Mouse (Mus musculus) gastrocnemius, postnatal 4 days (tissue): ENCODE results near the gene Sipa1l1. TPM values are rescaled to one million over a fixed set of nuclear protein-coding genes. Genes with fewer than 3 reads are reported as not detected.
A peak's percentile ranks its signal among the peaks of the same experiment; 100 is the strongest.
"Not testable (repeated sequence)": the region's sequence is repeated elsewhere in the genome, so short reads cannot be mapped to it uniquely, and the experiment has no call there.

ENCODE experiments used
- DNase-seq, 2 experiments: peaks; one replicate each; pipeline ENCODE4 v3.0.0; 2021 to 2022; ENCODE audit warnings: low spot score in 2 of 2, mixed read lengths in 2 of 2
- total RNA-seq, 2 experiments: library from RNA; stranded (reverse); gene quantifications; 2 replicates each; pipeline ENCODE4 v1.2.3; 2021

The Sipa1l1 gene
- total RNA-seq, 2 experiments from 2014 or later, result 26.8 to 32.9 TPM

DNA sequence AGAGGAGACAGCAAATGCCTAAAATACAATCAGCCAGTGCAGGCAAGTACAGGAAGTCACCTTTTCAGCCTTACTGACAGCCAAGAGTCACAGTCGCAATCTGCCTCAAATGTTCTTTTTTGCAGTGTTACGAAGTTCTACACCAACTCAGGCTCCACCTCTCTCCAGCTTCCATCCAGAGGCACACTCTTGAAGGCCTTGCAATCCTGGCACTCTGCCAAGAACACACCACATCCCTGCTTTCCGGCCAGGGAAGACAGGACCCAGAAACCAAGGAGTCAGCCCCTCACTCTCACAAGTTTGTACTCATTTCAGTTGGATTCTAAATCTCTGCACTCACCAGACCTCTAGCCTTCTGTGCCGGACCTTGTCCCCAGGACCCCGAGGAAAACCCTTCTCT, 299.3 kb downstream of the Sipa1l1 start:
- DNase-seq, result peak in 1 of 2 experiments; percentile 45

DNA sequence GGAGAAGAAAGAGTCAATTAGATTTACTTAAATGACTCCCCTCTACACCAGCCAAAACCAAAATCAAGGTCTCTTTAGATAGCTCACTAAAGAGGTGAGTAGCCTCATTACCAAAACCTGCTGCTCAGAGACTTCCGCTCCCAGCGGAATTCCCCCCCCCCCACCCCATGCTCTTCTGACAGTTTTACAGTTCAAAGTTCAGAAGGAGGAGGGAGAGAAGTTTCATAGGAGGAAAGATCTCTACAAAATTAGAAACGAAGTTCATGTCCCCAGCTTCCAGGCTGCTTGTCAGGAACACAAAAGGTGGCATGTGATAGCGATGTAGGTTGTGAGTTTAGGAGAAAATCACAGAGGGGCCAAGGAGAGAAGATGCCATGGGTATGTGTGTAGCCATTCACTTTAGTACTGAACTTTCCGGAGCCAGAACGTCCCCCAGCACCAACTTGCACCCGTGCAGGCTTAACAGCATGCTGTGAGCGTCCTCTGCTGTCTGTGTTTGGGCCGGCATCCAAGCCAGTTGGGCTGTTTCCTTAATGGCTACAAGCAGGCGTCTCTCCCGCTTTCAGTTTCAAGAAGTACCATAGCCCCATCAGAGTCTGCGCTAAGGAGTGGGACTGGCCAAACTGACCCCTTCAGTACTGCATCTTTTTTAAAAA, 300.7 kb downstream of the Sipa1l1 start:
- DNase-seq, result peak; percentile 67 to 87

DNA sequence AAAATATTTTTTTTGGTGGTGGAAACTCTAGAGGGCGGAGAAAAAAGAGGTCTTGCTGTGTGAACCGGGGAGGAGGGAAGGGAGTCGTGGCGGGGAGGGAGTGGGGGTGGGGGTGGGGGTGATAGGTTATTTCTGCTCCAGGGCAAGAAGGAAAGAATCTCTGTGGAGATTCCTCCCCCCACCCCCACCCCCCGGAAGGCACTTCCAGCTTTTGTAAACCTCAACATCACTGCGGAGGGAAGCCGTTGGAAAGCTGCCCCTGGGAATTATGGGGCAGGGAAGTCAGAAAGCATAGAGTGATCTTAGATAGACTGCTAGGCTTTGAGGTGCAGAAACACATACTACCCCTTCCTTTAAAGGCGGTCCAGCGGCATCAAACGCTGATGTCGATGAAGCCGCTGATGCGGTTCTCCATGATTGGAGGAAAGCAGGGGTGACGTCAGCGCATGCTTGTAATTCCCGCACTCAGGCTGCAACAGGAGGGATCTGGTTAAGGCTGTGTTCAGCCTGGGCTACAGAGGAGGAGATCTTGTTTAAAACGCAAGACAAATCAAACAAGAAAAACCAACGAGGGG, 301.3 kb downstream of the Sipa1l1 start:
- peak in 1 of 2 experiments; percentile 73 for DNase-seq

DNA sequence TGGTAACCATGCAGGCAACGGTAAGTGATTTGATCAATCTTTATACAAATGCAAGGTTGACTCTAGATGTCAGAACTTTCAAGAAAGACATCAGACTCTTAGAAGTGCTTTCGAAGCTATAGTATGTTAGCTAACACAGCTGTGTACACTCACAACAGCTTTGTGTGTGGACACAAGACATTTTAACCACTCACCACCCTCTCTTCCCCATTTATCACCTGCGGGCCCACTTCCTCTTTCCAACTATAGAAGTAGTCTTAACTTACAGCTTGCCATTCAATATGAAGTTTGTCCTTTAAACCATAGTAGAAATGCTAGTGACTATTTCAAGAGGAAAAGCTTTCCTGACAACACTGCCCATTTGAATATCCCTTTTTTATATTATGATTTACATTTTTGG, 303.7 kb downstream of the Sipa1l1 start:
- no peak for DNase-seq

DNA sequence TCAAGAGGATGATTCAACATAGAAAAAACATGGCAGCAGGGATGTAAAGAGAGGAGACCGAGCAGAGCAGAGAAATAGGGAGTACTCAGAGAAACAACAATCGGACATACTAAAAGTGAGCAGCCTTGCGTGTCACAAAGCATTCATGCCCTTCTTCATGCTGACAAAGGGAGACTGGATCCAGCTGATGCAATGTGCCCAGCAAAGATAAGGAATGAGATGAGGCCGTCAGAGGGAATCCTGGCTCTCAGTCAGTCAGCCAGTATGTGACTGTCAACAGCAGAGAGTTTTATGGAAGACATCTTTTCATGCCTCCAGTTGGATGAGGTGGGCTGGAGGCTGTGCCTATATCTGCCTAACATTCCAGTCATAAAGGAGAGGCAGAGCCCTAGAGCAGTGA, 304.1 kb downstream of the Sipa1l1 start:
- DNase-seq, result no peak

DNA sequence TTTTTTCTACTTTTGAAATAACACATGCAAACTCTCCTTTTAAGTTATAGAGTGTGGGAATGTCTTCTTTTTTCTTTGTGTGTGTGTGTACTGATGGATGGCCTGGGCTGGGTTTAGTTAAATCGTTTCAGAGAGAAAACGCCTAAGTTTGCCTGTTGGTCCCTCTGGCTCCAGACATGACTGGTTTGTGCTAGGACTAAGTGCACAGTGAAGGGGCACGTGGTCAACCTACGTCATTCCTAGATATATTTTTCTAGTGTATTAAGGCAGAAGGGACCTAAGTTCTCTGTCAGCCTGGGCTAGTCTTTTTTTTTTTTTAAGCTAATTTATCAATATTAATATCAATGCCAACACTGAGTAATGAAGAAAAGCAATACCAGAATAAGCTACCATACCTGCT, 305.3 kb downstream of the Sipa1l1 start:
- DNase-seq, result no peak

DNA sequence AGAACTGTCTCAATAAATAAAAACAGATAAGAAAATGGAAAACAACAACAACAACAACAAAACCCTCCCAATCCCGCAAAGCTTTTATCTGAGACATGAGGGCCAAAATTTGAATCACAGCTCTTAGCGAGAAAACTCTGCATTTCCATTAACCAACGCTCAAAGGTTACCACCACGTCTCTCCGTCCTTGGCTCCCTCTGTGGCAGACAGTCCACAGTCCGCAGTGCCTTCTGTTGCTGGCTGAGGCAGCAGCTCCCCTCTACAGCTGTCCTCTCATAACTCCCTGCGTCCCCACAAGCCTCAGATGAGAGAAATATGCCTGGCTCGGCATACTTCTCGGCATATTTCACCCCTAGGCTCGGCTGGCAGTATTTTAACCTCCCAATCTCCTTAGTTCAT, 306.9 kb downstream of the Sipa1l1 start:
- no peak for DNase-seq

DNA sequence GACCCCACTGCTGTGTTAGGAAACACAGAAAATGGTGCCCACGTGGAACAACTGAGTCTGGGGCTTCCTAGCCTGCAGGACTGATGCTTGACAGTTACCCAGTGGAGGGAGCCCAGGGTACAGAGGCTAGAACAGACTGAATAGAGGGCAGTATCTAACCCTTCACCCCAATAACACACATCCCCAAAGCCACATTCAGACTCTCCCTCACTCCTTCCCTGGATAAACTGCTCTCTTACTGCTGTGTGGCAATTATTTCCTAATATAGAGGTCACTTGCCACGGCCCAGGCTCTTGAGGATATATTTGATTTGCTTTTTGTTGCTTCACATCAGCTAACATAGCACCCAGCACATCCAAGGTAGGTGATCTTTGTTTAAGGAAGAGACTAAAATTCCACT, 307.5 kb downstream of the Sipa1l1 start:
- no peak for DNase-seq

DNA sequence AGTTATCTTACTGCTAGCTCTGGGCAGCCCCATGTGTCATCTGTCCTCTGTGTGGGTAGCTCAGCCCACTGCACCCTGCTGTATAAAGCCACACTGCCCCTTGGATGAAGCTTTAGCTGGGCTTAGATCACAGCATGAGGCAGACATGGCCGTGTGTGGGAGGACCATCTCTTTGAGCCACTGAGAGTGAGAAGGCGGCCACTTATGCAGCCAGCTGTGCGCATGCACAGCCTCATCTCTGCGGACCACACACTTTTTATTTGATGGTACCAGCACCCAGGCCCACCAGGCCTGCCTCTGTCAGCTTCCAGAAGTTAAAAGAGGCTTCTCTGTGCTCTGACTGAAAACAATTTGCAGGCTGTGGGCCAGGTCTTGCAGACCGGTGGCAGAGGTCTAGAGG, 308.7 kb downstream of the Sipa1l1 start:
- no peak for DNase-seq

DNA sequence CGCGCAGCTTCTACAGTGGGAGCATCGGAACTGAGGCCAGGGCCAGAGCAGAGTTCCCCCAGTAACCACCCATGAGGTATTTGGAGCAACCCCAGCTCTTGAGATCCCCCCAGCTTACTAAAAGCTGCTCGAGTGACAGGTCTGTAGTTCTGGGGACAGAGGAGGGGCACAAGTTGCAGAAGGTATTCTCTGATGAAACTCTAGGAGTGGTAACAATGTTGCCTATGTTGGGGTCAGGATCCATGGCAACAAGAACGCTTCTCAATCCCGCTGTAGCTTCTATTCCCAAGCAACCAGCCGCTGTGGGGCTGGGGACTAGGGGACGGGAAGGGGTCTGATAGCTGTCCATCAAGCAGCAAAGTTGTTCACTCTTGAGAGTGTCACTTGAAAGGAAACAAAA, 309.1 kb downstream of the Sipa1l1 start:
- DNase-seq, result no peak

DNA sequence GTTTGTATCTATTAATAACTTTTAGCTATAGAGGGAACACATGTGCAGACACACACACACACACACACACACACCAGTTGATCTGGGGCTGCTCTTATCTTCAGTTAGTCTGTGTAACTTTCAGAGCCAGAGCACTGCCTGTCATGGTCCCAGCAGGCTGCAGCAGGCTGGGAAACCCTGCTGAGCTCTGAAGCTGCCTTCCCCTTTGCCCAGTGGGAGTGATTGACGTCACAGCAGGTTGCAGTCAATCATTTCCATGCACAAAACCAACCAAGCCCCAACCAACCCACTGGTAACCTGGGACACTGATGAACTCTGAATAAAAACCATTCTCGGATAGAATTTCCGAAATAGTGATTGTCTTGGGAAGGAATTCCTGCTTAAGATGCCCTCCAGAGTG, 310.3 kb downstream of the Sipa1l1 start:
- no peak for DNase-seq

DNA sequence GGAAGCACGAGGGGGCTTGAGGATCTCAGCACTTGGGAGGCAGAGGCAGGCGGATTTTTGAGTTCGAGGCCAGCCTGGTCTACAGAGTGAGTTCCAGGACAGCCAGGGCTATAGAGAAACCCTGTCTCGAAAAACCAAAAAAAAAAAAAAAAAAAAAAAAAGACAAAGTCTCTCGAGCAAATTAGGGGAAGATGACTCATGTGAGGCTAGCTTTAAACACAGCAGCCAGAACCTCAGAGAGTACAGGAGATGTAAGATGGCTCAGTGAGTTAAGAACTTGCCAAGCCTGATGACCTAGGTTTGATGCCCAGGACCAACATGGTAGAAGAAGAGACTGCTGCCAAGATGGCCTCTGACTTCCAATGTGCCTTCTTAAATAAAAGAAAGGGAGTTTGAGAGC, 311.3 kb downstream of the Sipa1l1 start:
- not testable (repeated sequence) for DNase-seq

DNA sequence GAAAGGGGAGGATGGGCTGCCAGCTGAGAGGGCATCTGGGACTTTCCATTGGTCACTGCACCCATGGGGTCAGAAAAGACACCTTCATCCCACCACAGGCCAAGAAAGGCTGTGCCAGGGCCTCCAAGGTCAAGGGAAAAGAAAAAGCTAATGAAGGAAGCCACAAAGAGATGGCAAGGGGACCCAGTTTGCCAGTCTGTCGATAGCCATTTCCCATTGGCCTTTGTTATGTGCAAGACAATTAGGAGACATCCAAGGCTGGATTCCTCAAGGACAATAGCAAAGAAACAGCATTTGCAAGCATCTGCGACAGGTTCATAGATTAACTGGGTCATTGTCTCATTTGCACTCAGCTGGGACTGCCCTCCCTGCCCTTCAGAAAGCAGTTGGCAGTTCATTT, 316.3 kb downstream of the Sipa1l1 start:
- no peak for DNase-seq

DNA sequence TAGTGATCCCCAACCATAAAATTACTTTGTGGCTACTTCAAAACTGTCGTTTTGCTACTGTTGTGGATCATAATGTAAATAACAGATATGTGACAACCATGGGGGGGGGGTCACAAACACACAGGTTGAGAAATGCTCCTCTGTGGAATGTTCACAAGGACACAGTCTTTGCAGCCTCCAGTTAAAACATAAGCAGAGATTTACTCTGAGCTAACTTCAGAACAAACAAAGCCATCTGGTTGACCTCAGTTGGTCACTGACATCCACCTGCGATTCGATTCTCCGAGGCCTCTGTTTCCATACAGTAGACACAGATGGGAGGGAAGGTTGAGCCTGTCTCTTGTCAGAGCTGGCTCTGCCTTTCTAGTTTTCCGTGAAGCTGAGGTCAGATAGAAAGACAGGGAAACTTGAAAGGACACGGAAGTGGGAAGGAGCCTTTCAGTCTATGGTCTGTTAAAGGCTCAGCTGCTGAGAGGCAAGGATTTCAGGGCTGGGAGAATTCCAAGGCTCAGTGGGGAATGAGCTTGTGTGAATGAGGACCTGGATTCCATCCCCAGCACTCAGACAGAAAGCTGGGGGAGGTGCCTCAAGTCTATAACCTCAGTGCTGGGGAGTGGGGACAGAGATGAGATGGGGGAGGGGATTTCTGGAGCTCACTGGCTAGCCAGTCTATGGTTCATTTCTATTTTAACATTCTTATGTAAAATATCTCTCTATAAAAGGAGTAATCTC, 317.9 kb downstream of the Sipa1l1 start:
- no peak for DNase-seq

DNA sequence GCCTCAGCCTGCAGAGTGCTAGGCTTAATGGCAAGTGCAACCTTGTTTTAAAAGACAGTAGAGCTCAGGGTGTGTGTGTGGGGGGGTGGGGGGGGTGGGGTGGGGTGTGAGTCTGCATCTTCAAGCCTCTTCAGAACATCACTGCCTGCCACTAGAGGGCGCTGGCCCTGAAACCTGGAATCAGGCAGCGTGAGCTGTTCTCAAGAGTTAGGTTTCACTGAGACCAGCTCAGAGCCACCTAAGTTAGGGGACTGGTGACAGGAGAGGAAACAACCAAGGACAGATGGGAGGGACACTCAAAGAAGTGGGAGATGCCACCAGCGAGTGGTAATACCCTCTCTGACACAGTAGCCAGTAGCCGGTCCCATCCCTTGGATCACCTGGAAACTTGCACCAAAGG, 320.0 kb downstream of the Sipa1l1 start:
- no peak for DNase-seq

DNA sequence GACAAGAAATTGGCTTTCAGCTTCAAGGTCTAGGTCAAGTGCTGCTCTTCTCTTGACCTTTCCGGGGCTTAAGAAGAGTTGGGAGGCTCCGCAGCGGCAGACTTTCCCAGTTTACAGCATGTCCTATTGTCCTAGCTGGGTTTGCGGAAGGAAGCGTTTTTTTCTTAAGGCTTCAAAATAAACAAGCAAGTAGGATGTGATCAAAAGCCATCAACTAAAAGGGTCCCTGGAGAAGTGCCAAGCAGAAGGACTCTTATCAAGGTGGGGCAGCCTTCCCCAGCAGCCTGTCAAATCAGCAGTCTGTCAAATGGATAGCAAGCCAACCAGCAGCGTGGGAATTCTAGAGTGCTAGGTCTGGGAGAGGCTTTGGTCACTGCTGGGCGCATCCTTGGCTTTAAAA, 320.5 kb downstream of the Sipa1l1 start:
- no peak for DNase-seq

DNA sequence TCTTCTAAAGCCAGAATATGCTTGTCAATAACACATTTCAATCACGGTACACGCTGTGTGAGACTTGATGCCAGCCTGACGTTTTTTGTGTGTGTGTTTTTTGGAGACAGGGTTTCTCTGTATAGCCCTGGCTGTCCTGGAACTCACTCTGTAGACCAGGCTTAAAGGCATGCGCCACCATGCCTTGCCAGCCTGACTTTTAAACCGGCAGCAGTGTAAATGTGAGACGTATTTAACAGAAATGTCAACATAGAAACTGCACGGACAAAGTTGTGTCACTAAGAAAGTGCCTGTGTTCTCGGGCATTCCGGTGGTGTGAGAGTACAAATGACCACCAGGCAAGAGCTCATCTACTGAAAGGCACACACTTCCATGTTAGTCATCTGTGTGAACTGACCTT, 323.3 kb downstream of the Sipa1l1 start:
- DNase-seq, result no peak

DNA sequence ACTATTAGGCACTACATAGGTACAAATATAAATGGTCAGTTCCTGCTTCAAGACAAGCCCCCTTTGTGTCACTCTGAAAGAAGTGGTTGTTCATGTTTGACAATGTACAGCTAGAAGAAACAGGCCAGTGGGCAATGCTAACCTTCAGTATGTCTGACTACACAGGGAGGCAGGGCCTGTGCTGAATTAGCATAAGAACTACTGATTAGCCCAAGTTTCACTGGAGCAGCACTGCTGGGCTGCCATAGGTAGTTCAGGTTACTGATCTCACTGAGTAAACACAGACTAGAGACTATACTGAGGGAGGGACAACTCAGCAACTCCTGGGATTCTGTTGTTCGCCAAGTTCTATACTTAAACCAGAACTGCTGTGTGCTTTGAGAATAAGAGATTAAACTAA, 324.1 kb downstream of the Sipa1l1 start:
- not testable (repeated sequence) for DNase-seq

DNA sequence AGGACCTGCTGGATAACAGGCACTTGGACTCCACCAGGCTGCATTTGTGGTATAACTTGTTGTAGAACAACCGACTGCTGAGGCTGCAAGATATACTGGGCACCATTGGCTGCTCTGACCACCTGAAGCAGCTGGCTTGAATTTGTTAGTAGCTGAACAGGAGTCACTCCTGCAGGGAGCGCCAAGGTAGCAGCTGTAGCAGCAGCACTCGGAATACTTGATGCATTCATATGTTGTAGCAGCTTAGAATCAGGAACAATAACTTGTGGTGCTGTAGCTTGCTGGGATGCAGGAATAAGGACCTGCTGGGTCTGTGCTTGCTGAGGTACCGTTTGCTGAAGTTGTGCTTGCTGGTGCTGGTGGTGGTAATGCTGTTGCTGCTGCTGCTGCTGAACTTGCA, 326.8 kb downstream of the Sipa1l1 start:
- DNase-seq, result no peak

DNA sequence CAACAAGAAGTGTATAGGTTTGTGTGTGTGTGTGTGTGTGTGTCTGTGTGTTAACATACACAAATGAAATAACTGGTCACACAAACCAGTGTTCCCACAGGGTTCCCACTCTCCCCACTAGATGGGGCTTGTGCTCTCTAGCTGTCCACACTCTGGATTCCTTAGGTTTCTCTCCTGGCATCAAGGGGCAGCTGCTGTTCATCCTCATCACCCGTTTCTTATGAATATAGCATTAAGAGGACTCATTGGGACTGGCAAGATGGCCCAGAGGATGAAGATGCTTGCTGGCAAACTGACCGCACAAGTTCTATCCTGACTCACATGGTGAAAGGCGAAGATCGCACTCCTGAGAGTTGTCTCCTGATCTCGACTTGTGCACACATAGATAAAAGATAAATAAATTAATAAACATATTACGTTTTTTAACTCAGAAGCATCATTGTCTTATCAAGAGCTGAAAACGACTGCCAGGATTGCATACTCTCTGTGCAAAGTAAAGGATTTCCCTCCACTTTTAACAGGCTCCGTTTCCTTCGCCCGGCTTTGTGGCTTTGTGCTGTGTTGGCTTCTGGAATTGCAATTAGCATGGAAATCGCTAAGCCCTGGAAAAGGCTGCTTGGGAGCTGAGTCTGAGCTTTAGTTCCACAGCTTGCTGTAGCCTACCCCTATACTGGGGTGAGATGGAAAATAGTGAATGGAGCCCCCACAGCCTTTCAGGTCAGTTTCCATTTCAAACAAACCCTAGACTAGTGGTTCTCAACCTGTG, 328.9 kb downstream of the Sipa1l1 start:
- DNase-seq, result peak in 1 of 2 experiments; percentile 49

DNA sequence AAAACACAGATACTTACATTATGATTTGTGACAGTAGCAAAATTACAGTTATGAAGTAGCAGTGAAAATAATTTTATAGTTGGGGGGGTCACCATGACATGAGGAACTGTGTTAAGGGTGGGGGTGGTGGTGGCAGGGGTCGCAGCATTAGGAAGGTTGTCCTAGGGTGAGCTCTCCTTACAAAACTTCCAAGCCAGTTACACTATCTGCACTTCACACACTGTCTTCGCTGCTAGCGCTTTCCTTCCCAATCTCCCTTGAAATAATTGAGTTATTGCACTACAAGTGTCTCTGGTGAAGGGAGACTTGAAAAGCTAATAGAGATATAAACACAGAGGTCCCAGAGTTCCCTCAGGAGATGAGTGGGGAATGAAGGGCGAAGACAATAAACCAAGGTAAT, 329.6 kb downstream of the Sipa1l1 start:
- DNase-seq, result no peak

DNA sequence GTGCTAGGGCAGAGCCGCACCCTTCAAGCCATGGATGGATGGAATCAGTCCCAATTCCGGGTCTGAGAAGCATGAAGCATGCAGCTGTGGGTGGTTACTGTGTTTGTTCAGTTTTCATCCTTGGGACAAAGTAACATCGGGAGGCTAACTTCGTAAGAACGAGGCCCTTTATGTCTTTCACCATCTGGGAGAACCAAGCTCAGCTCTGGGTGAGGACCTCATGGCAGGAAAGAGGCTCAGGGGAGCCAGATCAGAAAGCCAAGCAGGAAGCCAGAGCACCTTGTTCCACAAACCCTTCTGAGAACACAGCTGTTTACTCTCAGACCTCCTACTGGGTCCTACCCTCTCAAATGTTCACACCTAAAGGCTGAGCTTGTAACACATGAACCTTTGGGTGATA, 330.6 kb downstream of the Sipa1l1 start:
- no peak for DNase-seq
